Mouse (Mus musculus): ENCODE results near the gene Kcnip3.

The Kcnip3 gene

GRCm38 (mm10) chr2:127514380-127515124 lies 7.3 kb downstream of the Kcnip3 start:
- DNase-seq = no peak

- no peak for DNase-seq
These were observed 8.7 kb downstream of the Kcnip3 start for GRCm38 (mm10) chr2:127513244-127513643.

- DNase-seq = no peak
These were observed 10.5 kb downstream of the Kcnip3 start for GRCm38 (mm10) chr2:127511426-127511825.

GRCm38 (mm10) chr2:127507967-127508660 lies 13.8 kb downstream of the Kcnip3 start:
- no peak for DNase-seq

GRCm38 (mm10) chr2:127507077-127507774 lies 14.7 kb downstream of the Kcnip3 start:
- peak; percentile 69 to 71 for DNase-seq

GRCm38 (mm10) chr2:127506131-127506632 lies 15.7 kb downstream of the Kcnip3 start:
- DNase-seq = no peak

- no peak for DNase-seq
These were observed 16.7 kb downstream of the Kcnip3 start for GRCm38 (mm10) chr2:127505196-127505595.

- no peak for DNase-seq
These were observed 17.9 kb downstream of the Kcnip3 start for GRCm38 (mm10) chr2:127503751-127504549.

- DNase-seq = peak; percentile 70
These were observed 20.8 kb downstream of the Kcnip3 start for GRCm38 (mm10) chr2:127501061-127501460.

- DNase-seq = no peak
These were observed 23.1 kb downstream of the Kcnip3 start for GRCm38 (mm10) chr2:127498750-127499149.

DNA sequence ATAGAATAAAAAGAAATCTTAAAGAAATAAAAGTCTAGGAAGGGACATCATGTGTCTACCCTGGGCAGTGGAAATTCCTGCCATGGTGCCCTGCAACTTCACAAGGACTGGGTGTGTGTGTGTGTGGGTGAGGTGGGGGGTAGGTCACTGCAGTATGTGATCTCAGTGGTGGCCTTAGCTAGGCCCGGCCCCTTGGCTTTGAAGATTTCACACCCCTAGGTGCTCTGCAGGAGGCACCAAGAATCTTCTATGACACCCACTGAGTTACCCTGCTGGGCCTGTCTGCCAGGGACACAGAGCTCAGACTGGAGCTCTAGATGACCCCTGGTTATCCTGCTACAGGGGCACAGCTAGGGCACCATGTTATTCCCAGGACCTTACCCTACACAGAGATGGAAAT lies 25.6 kb downstream of the Kcnip3 start:
- DNase-seq = no peak

DNA sequence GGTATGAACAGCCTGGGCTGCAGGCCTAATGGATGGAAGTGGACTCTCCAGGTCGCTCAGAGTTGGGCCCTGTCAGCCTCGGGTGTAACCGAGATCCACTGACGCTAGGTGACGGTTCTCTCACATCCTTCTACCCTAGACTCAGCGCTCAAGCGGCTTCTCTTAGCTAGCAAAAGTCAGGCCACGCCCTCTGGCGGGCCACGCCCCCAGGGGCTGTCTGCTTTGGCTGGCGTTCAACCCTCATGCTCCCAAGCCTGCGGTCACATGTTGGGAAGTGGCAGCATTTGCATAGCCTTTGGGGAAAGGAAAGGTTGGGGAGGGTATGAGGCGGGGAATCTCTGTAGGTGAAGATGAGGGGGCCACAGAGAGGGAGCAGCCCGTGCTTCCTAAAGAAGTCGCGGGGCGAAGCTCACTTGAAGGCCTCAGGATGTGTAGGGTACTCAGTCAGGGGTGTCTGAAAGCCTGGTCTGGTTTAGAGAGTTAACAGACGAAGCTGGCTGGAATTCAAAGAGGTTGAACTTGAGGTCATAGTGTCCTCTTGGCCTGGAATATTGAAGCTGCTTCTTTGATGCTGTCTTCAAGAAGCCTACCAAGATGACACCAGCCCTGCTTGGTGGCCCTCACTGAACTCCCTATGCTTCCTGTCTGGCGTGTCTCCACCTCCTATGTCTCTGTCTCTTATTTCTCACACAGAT lies 37.3 kb downstream of the Kcnip3 start:
- peak; percentile 25 to 37 for DNase-seq

- DNase-seq = no peak
These were observed 38.9 kb downstream of the Kcnip3 start for GRCm38 (mm10) chr2:127483001-127483400.

- DNase-seq = no peak
These were observed 39.4 kb downstream of the Kcnip3 start for GRCm38 (mm10) chr2:127482533-127482911.

- DNase-seq = no peak
These were observed 39.9 kb downstream of the Kcnip3 start for GRCm38 (mm10) chr2:127481841-127482532.

DNA sequence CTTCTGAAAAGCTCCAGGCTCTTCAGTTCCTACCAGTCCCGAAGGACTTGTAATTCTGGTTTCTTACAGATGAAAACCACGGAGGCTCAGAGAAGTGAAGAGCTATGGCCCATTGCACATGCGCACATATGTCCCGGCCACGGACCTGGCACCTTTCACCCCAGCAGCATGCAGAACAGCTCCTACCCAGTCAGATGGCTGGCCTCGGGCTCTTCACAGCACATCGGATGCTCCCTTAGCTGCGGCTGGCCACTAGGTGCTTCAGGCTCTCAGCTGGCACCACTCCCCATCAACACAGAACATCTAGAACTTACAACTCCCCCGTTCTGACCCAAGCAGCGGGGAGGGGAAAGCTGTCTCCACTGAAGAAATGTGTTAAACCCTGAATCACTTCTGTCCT lies 42.1 kb downstream of the Kcnip3 start:
- no peak for DNase-seq

- no peak for DNase-seq
These were observed 42.7 kb downstream of the Kcnip3 start for GRCm38 (mm10) chr2:127479210-127479609.

- DNase-seq = no peak
These were observed 49.6 kb downstream of the Kcnip3 start for GRCm38 (mm10) chr2:127472279-127472678.

GRCm38 (mm10) chr2:127471281-127471680 lies 50.6 kb downstream of the Kcnip3 start:
- DNase-seq = no peak

DNA sequence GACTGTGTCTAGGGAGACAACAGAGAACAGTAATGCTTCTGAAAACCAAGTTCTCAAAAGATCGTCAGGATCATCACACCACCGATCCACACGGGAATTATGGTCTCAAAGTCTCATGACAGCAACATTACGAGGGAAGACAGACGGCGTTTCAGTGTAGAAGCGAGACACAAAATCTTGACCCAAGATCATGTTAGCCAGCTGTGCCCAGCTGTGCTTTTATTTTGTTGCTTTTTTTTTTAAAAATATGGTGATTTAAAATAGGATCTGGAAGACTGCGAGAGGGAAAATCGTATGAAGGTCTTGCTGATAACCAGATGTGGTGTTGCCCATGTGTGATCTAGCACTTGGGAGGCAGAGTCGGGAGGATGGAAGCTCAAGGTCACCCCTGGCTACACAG lies 51.2 kb downstream of the Kcnip3 start:
- DNase-seq = no peak

- DNase-seq = no peak
These were observed 51.7 kb downstream of the Kcnip3 start for GRCm38 (mm10) chr2:127470183-127470582.
